Mouse (Mus musculus) thymus, adult 2 months (tissue): ENCODE measurements around the gene Anapc1. TPM values are rescaled to one million over a fixed set of nuclear protein-coding genes. Genes with fewer than 3 reads are reported as not detected.

Experiments
- DNase-seq: peaks from one replicate; pipeline ENCODE4 v3.0.0; 2021
- H3K27ac ChIP-seq: fragments of 200-500 bp; 2 replicates; pipeline ENCODE4 v1.5.1; 2012; ENCODE audit warnings: low read length, control low read depth; ENCODE audit not compliant: control insufficient read depth, insufficient read depth
- H3K27me3 ChIP-seq: fragments of 200-500 bp; 2 replicates; pipeline ENCODE4 v1.6.1; 2012; ENCODE audit warnings: mild to moderate bottlenecking, low read length, moderate library complexity, mixed read lengths; ENCODE audit not compliant: control insufficient read depth, insufficient read depth
- H3K36me3 ChIP-seq: fragments of 200-500 bp; 2 replicates; pipeline ENCODE4 v1.6.1; 2012; ENCODE audit warnings: mild to moderate bottlenecking, low read length, moderate library complexity; ENCODE audit not compliant: control insufficient read depth, insufficient read depth
- H3K4me1 ChIP-seq: fragments of 200-500 bp; replicated peaks from 2 replicates; pipeline ENCODE4 v1.6.1; 2012; ENCODE audit warnings: low read length; ENCODE audit not compliant: control insufficient read depth, insufficient read depth
- H3K4me3 ChIP-seq: fragments of 200-500 bp; 2 replicates; pipeline ENCODE4 v1.5.1; 2012; ENCODE audit warnings: mild to moderate bottlenecking, low read length, control low read depth, moderate library complexity; ENCODE audit not compliant: control insufficient read depth, insufficient read depth
- CTCF ChIP-seq: fragments of 200-500 bp; IDR thresholded peaks from 2 replicates; pipeline ENCODE4 v1.5.1; 2012; ENCODE audit warnings: mild to moderate bottlenecking, control low read depth, low read length, moderate library complexity, borderline replicate concordance; ENCODE audit not compliant: control insufficient read depth, poor library complexity, insufficient read depth; ENCODE audit errors: extremely low read depth
- POLR2A ChIP-seq: fragments of 200-500 bp; IDR thresholded peaks from 2 replicates; pipeline ENCODE4 v1.6.1; 2012; ENCODE audit warnings: mild to moderate bottlenecking, low read length, control low read depth, moderate library complexity; ENCODE audit not compliant: control insufficient read depth, poor library complexity, insufficient read depth; ENCODE audit errors: extremely low read depth
- WGBS: fragments of 180-500 bp; shearing (Covaris S2); methylation state at CpG from one replicate; pipeline ENCODE4 v1.1.7; 2018; 5-methylcytosine and 5-hydroxymethylcytosine counted together
- polyA plus RNA-seq: library from polyadenylated mRNA; depleted of rRNA; stranded (reverse); fragments of >200 nt; gene quantifications from 2 replicates; pipeline ENCODE4 v1.2.3, GENCODE M21; 2012

The Anapc1 gene
- polyA plus RNA-seq, 1 experiment = 71.4 TPM

- no peak for DNase-seq
- H3K27ac ChIP-seq = no peak overlapping the region
- H3K4me1 ChIP-seq = no peaks in the 10 kb centered on the region
- TF ChIP-seq POLR2A = no peak
- H3K36me3 ChIP-seq = peaks cover 43% of the 10 kb centered on the region
- no peak overlapping the region for H3K4me3 ChIP-seq
- H3K27me3 ChIP-seq = no peaks in the 10 kb centered on the region
- WGBS = 98% methylated on average over 8 of the region's 8 CpGs
Measured at GRCm38 (mm10) chr2:128611178-128611577, 76.0 kb downstream of the Anapc1 start.

DNA sequence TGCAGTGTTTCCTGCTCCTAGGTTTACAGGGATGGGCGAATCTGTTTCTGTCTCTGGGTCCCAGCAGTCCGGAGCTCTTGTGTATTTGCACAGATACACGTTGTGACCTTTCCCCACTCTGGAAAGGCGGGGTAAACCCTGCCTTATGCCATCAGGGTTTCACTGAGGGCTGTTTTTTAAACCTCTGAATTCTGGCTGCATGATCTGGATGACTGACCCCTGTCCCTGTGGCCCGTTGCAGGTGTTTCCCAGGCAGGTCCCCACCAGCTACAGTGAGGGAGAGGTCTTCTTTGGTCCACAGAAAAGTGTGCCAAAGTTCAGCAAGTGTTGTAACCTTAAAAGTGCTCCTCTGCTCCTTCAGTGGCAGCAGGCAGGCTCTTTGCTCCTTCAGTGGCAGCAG is 77.9 kb downstream of the Anapc1 start:
- 91% methylated on average over 5 of the region's 5 CpGs for WGBS
- no peak overlapping the region for H3K4me3 ChIP-seq
- H3K27me3 ChIP-seq = no peaks in the 10 kb centered on the region
- H3K27ac ChIP-seq = no peak overlapping the region
- no peaks in the 10 kb centered on the region for H3K4me1 ChIP-seq
- DNase-seq = no peak
- TF ChIP-seq CTCF (no peak), POLR2A (no peak)
- peaks cover 30% of the 10 kb centered on the region for H3K36me3 ChIP-seq

DNA sequence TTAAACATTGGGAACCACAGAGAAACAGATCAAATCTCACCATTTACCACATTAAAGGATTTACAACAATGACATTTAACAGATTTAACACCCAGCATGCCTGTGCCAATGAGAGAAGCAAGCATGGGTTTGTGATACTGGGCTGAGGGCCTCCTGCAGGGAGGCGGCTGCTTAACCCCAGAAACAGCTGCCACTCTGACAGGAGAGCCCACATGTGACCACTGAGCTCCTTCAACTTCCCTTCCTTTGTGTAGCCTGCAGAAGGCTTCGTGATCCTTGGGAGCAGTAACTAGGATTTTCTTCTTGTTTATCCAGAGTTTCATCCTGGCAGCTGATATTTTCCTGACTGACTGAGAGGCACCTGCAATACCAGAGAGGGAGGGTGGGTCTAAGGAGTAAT is 85.7 kb downstream of the Anapc1 start:
- no peaks in the 10 kb centered on the region for H3K4me1 ChIP-seq
- no peak for TF ChIP-seq POLR2A
- no peak for TF ChIP-seq CTCF
- 18% methylated on average over 2 of the region's 2 CpGs for WGBS
- no peak overlapping the region for H3K4me3 ChIP-seq
- DNase-seq = no peak
- H3K27me3 ChIP-seq = no peaks in the 10 kb centered on the region
- no peak overlapping the region for H3K27ac ChIP-seq
- H3K36me3 ChIP-seq = no peaks in the 10 kb centered on the region

DNA sequence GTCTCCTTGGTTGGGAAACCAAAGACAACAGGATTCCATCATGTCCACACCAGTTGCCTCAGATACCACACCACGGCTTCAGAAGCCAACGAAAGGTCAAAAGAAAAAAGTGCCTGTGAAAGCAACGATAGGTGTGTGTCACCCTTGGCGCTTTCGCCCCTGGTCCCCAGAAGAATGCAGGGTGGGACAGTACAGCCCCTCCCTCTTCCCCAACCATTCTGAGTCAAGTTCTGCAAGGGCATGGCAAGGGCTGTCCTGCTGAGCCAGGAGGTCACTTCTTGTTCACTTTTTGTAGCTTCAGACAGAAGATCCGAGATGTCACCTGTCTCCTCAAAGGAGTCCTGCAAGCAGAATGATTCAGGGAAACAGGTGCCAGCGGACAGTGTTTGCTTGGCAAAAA is 94.9 kb downstream of the Anapc1 start:
- WGBS = 93% methylated on average over 7 of the region's 7 CpGs
- Histone ChIP-seq H3K36me3 (no peaks in the 10 kb centered on the region), H3K4me3 (no peak overlapping the region), H3K27ac (no peak overlapping the region), H3K27me3 (no peaks in the 10 kb centered on the region), H3K4me1 (no peaks in the 10 kb centered on the region)
- no peak for DNase-seq
- TF ChIP-seq POLR2A (no peak), CTCF (no peak)

- H3K27ac ChIP-seq = no peak within 1 kb of the TSS
- WGBS = 97% methylated on average over 3 of the region's 3 CpGs
Measured at GRCm38 (mm10) chr2:128590909-128591308, 96.3 kb downstream of the Anapc1 start, which contains the start of gene Spdye4c. Gene Spdye4c (plus strand): TSS chr2:128591209.

DNA sequence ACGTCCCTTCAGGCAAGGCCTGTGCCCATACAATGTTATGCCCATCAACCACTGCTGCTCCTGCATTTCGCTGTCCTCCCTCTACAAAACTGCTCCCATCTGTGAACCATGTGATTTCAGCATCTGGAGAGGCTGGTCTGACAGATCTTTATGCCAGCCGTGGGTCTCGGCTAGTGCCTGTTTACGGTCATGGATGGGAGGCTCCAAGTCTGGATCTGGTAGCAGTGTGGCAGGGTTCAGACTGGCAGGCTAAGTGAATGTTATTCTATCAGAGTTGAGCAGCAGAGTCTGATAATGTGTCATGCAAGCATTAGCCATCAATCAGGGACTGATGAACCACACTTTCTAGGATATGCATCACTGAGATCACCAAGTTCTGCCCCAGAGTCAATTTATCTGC is 104.3 kb downstream of the Anapc1 start:
- Histone ChIP-seq H3K27me3 (no peaks in the 10 kb centered on the region), H3K4me3 (no peak overlapping the region), H3K4me1 (no peaks in the 10 kb centered on the region), H3K36me3 (no peaks in the 10 kb centered on the region), H3K27ac (no peak overlapping the region)
- no peak for DNase-seq
- no peak for TF ChIP-seq POLR2A
- WGBS = 90% methylated on average over 5 of the region's 5 CpGs

More at GRCm38 (mm10) chr2:128590909-128591308, 96.3 kb downstream of the Anapc1 start, which contains the start of gene Spdye4c:
- Histone ChIP-seq H3K4me1 (no peaks in the 10 kb centered on the region), H3K27me3 (no peaks in the 10 kb centered on the region), H3K36me3 (no peaks in the 10 kb centered on the region), H3K4me3 (no peak within 1 kb of the TSS)
- no peak for TF ChIP-seq POLR2A
- no peak for TF ChIP-seq CTCF
- DNase-seq = no peak
